Mouse (Mus musculus): Measurements from ENCODE around the gene Sox5. TPM values are rescaled to one million over a fixed set of nuclear protein-coding genes. Genes with fewer than 3 reads are reported as not detected.

Sox5 gene
- total and polyA plus RNA-seq, 3 experiments = 0.08 to 0.47 (median 0.46) TPM

DNA sequence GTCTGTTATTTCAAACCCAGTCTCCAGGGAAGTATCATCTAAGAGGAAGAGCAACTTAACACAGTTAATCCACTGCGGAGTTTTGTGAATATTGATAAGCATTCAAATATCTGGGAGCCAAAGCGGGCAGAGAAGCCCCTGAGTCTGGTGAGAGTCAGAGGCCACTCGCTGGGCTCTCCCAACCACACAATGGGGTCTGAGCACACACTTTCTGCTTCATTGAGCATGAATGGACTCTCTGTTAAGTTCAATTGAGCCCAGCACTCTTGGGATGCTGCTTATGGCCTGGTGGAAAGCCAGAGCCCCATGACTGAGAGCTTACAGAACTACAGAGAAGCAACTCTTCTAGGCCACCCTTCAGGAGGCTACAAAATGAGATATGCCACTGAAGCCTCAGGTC lies 221.6 kb downstream of the Sox5 start:
- dilution Hi-C loops (cut with MboI; ENCODE audit: extremely low pct_ligation_motif_present, extremely low pct_unique_long_range_greater_than_20kb, low sequenced_read_pairs) = no loop called here
- no peaks in the 10 kb centered on the region for H3K36me3 ChIP-seq (replicated peaks in 1 of 2; ENCODE audit: control insufficient read depth in 1 of 2, insufficient read depth in 1 of 2, low read length in 1 of 2)
- H3K4me1 ChIP-seq (ENCODE audit: control insufficient read depth in 1 of 2, insufficient read depth in 2 of 2) = peaks cover 0 to 2% of the 10 kb centered on the region in 2 experiments; a peak in 1 of 4 replicates
- no peak for DNase-seq (ENCODE audit: extremely low read depth)
- peaks cover 5% of the 10 kb centered on the region for H3K9me3 ChIP-seq (replicated peaks; ENCODE audit: low read length)
- in situ Hi-C loops (cut with MboI; ENCODE audit: low pct_ligation_motif_present, low pct_unique_long_range_greater_than_20kb, low sequenced_read_pairs) = no loop called here
- no peak overlapping the region for H3K4me3 ChIP-seq (replicated peaks in 1 of 3; ENCODE audit: low read depth in 2 of 3, low read length in 2 of 3, poor library complexity in 1 of 3)
- no peak overlapping the region for H3K27ac ChIP-seq (ENCODE audit: insufficient read depth, low read depth)
- no peak overlapping the region for H3K9ac ChIP-seq (ENCODE audit: insufficient read depth, low read depth)
- no peak overlapping the region for H3K4me2 ChIP-seq (ENCODE audit: insufficient read depth, low read depth, poor library complexity, severe bottlenecking)
- no peaks in the 10 kb centered on the region for H3K79me2 ChIP-seq (replicated peaks; ENCODE audit: control insufficient read depth, extremely low read depth, insufficient read depth, poor library complexity, severe bottlenecking)
- TF ChIP-seq HCFC1 (IDR thresholded peaks at IDR 0.05; ENCODE audit: low read depth, low read length) (no peak), JUND (conservative IDR thresholded peaks at IDR 0.05; ENCODE audit: low read depth, low read length) (no peak), NRF1 (IDR thresholded peaks at IDR 0.05; ENCODE audit: low read depth, low read length) (no peak), MAX (IDR thresholded peaks at IDR 0.05; ENCODE audit: low read length) (no peak), TBP (conservative IDR thresholded peaks at IDR 0.05; ENCODE audit: low read depth, low read length) (no peak), ZC3H11A (IDR thresholded peaks at IDR 0.05; ENCODE audit: low read depth, low read length) (no peak), E2F4 (IDR thresholded peaks at IDR 0.05; ENCODE audit: insufficient replicate concordance, low read depth, low read length) (no peak), MAZ (IDR thresholded peaks at IDR 0.05; ENCODE audit: low read depth, low read length) (no peak), EP300 (IDR thresholded peaks at IDR 0.05; ENCODE audit: low read length) (no peak), SIN3A (IDR thresholded peaks at IDR 0.05; ENCODE audit: low read length) (no peak), MXI1 (IDR thresholded peaks at IDR 0.05; ENCODE audit: low read depth, low read length) (no peak)
- no peaks in the 10 kb centered on the region for H3K27me3 ChIP-seq (replicated peaks)

DNA sequence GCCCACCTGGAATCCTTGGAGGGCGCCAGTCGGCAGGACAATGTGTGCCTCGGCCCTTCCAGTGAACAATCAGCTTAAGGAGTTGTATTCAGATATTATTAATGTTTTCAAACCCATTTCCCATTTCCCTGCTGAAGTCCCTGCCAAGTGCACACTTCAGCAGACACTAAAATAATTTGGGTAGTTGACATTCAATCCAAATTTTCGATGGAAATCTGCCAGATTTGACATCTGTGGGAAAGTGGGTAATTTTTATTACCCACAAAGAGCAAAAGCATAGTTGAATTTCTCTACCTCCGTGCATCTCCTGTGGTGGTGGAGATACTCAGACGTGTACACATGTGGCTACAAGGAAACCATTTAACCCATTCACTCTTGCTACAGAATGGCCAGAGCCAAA lies 228.3 kb downstream of the Sox5 start:
- no peaks in the 10 kb centered on the region for H3K27me3 ChIP-seq (replicated peaks)
- H3K4me1 ChIP-seq (ENCODE audit: control insufficient read depth in 1 of 2, insufficient read depth in 2 of 2) = 0 out of 4 replicates have a peak, but pooled peaks cover 0 to 5% of the 10 kb centered on the region in 2 experiments
- in situ Hi-C loops (cut with MboI; ENCODE audit: low pct_ligation_motif_present, low pct_unique_long_range_greater_than_20kb, low sequenced_read_pairs) (no loop called here), dilution Hi-C loops (cut with MboI; ENCODE audit: extremely low pct_ligation_motif_present, extremely low pct_unique_long_range_greater_than_20kb, low sequenced_read_pairs) (no loop called here)
- TF ChIP-seq TBP (conservative IDR thresholded peaks at IDR 0.05; ENCODE audit: low read depth, low read length) = no peak
- no peak for TF ChIP-seq NRF1 (IDR thresholded peaks at IDR 0.05; ENCODE audit: low read depth, low read length)
- TF ChIP-seq E2F4 (IDR thresholded peaks at IDR 0.05; ENCODE audit: insufficient replicate concordance, low read depth, low read length) = no peak
- TF ChIP-seq SIN3A (IDR thresholded peaks at IDR 0.05; ENCODE audit: low read length) = no peak
- no peak for TF ChIP-seq CHD1 (IDR thresholded peaks at IDR 0.05; ENCODE audit: low read depth, low read length)
- no peak for TF ChIP-seq UBTF (IDR thresholded peaks at IDR 0.05; ENCODE audit: low read depth, low read length)
- TF ChIP-seq IRF4 (IDR thresholded peaks at IDR 0.05; ENCODE audit: low read depth, low read length) = no peak
- no peak for TF ChIP-seq ZMIZ1 (IDR thresholded peaks at IDR 0.05; ENCODE audit: low read depth, low read length)
- no peak for TF ChIP-seq MXI1 (IDR thresholded peaks at IDR 0.05; ENCODE audit: low read depth, low read length)
- TF ChIP-seq USF1 (IDR thresholded peaks at IDR 0.05; ENCODE audit: low read depth, low read length) = no peak
- no peak for TF ChIP-seq HCFC1 (IDR thresholded peaks at IDR 0.05; ENCODE audit: low read depth, low read length)
- no peak for TF ChIP-seq RCOR1 (conservative IDR thresholded peaks at IDR 0.05; ENCODE audit: low read depth, low read length)
- TF ChIP-seq ZNF384 (IDR thresholded peaks at IDR 0.05; ENCODE audit: low read depth, low read length) = no peak
- no peak for TF ChIP-seq CHD2 (IDR thresholded peaks at IDR 0.05; ENCODE audit: low read length)
- no peak for TF ChIP-seq ELF1 (IDR thresholded peaks at IDR 0.05; ENCODE audit: low read depth, low read length)
- TF ChIP-seq EP300 (IDR thresholded peaks at IDR 0.05; ENCODE audit: low read length) = no peak
- TF ChIP-seq JUN (IDR thresholded peaks at IDR 0.05; ENCODE audit: insufficient read depth, low read depth, low read length) = no peak
- no peaks in the 10 kb centered on the region for H3K36me3 ChIP-seq (replicated peaks in 1 of 2; ENCODE audit: control insufficient read depth in 1 of 2, insufficient read depth in 1 of 2, low read length in 1 of 2)
- H3K79me2 ChIP-seq (replicated peaks; ENCODE audit: control insufficient read depth, extremely low read depth, insufficient read depth, poor library complexity, severe bottlenecking) = no peaks in the 10 kb centered on the region
- no peak overlapping the region for H3K4me3 ChIP-seq (replicated peaks in 1 of 3; ENCODE audit: low read depth in 2 of 3, low read length in 2 of 3, poor library complexity in 1 of 3)
- H3K9ac ChIP-seq (ENCODE audit: insufficient read depth, low read depth) = no peak overlapping the region
- no peaks in the 10 kb centered on the region for H3K9me3 ChIP-seq (replicated peaks; ENCODE audit: low read length)
- H3K27ac ChIP-seq (ENCODE audit: insufficient read depth, low read depth) = no peak overlapping the region
- no peak for DNase-seq (ENCODE audit: extremely low read depth)
- H3K4me2 ChIP-seq (ENCODE audit: insufficient read depth, low read depth, poor library complexity, severe bottlenecking) = no peak overlapping the region

Measured in CH12.LX (cell line).